Mouse (Mus musculus) midbrain, embryonic 16.5 days (tissue): ENCODE data around the gene Mettl23. TPM values are rescaled to one million over a fixed set of nuclear protein-coding genes. Genes with fewer than 3 reads are reported as not detected.

Source experiments
- ATAC-seq: fragments of 200-750 bp; cut with Nextera tagmentation; 2 replicates; pipeline ENCODE4 v1.8.0; 2017; ENCODE audit warnings: moderate TSS enrichment
- H3K27ac ChIP-seq: fragments of 300-500 bp; sonication (generic); 2 replicates; pipeline ENCODE4 v1.5.1; 2014; ENCODE audit warnings: mild to moderate bottlenecking, low read length, mixed read lengths
- H3K27me3 ChIP-seq: fragments of 300-500 bp; sonication (generic); 2 replicates; pipeline ENCODE4 v1.6.1; 2014; ENCODE audit warnings: low read depth, low read length, mixed read lengths; ENCODE audit not compliant: control insufficient read depth, insufficient read depth
- H3K36me3 ChIP-seq: fragments of 300-500 bp; sonication (generic); 2 replicates; pipeline ENCODE4 v1.6.1; 2014; ENCODE audit warnings: mild to moderate bottlenecking, low read length, moderate library complexity, mixed read lengths; ENCODE audit not compliant: control insufficient read depth, insufficient read depth
- H3K4me1 ChIP-seq: fragments of 300-500 bp; sonication (generic); 2 replicates; pipeline ENCODE4 v1.6.1; 2014; ENCODE audit warnings: mild to moderate bottlenecking, low read length, mixed read lengths; ENCODE audit not compliant: control insufficient read depth, insufficient read depth
- H3K4me2 ChIP-seq: fragments of 300-500 bp; sonication (generic); 2 replicates; pipeline ENCODE4 v1.6.1; 2014; ENCODE audit warnings: mild to moderate bottlenecking, low read length, mixed read lengths
- H3K4me3 ChIP-seq: fragments of 300-500 bp; sonication (generic); 2 replicates; pipeline ENCODE4 v1.5.1; 2014; ENCODE audit warnings: low read depth, mild to moderate bottlenecking, low read length, moderate library complexity, mixed read lengths
- H3K9ac ChIP-seq: fragments of 300-500 bp; sonication (generic); 2 replicates; pipeline ENCODE4 v1.6.1; 2014; ENCODE audit warnings: low read depth, low read length, mixed read lengths
- H3K9me3 ChIP-seq: fragments of 300-500 bp; sonication (generic); replicated peaks from 2 replicates; pipeline ENCODE4 v1.6.1; 2014; ENCODE audit warnings: mild to moderate bottlenecking, low read length, mixed read lengths; ENCODE audit not compliant: control insufficient read depth, poor library complexity, severe bottlenecking
- WGBS: fragments of 180-500 bp; shearing (Covaris S2); extraction: QIAGEN DNeasy Blood & Tissue Kit; methylation state at CpG from one replicate; pipeline ENCODE4 v1.1.7; 2014; 5-methylcytosine and 5-hydroxymethylcytosine counted together
- polyA plus RNA-seq: library from polyadenylated mRNA; unstranded; fragments of >200 nt; fragmentation: Nextera tagmentation; extraction: Ambion mirVana; gene quantifications from 2 replicates; pipeline ENCODE4 v1.2.1, GENCODE M21; 2015

Mettl23 gene
- polyA plus RNA-seq, 1 experiment from 2014 or later = 67.4 TPM

GRCm38 (mm10) chr11:116808811-116809395 is 34.2 kb upstream of the Mettl23 start:
- H3K4me3 ChIP-seq = no peak overlapping the region
- no peak overlapping the region for H3K27ac ChIP-seq
- no peaks in the 10 kb centered on the region for H3K36me3 ChIP-seq
- peaks cover 39% of the 10 kb centered on the region for H3K4me1 ChIP-seq
- 78% methylated on average over 11 of the region's 11 CpGs for WGBS
- no peaks in the 10 kb centered on the region for H3K27me3 ChIP-seq
- no peaks in the 10 kb centered on the region for H3K9me3 ChIP-seq
- H3K4me2 ChIP-seq = no peak overlapping the region
- no peak for ATAC-seq
- H3K9ac ChIP-seq = no peak overlapping the region

GRCm38 (mm10) chr11:116809520-116809919 is 33.6 kb upstream of the Mettl23 start:
- Histone ChIP-seq H3K4me1 (peaks cover 45% of the 10 kb centered on the region), H3K9ac (peak overlapping the region; percentile 49; the same call in 1 of the 2 replicates)
- 85% methylated on average over 8 of the region's 8 CpGs for WGBS

GRCm38 (mm10) chr11:116810528-116810927 is 32.5 kb upstream of the Mettl23 start:
- Histone ChIP-seq H3K9ac (peak overlapping the region; percentile 67), H3K4me2 (peak overlapping the region; percentile 62), H3K27ac (peak overlapping the region; percentile 96), H3K9me3 (no peaks in the 10 kb centered on the region), H3K4me1 (peaks cover 55% of the 10 kb centered on the region), H3K4me3 (peak overlapping the region; percentile 28; the same call in 1 of the 2 replicates), H3K36me3 (no peaks in the 10 kb centered on the region), H3K27me3 (no peaks in the 10 kb centered on the region)
- ATAC-seq = peak; percentile 40
- WGBS = 31% methylated on average over 11 of the region's 11 CpGs

More at GRCm38 (mm10) chr11:116809520-116809919, 33.6 kb upstream of the Mettl23 start:
- Histone ChIP-seq H3K27ac (peak overlapping the region; percentile 79; the same call in 1 of the 2 replicates), H3K4me3 (no peak overlapping the region), H3K4me2 (no peak overlapping the region), H3K36me3 (no peaks in the 10 kb centered on the region), H3K27me3 (no peaks in the 10 kb centered on the region), H3K9me3 (no peaks in the 10 kb centered on the region)
- no peak for ATAC-seq

GRCm38 (mm10) chr11:116810983-116811901 is 31.8 kb upstream of the Mettl23 start:
- peak; percentile 96 for ATAC-seq
- Histone ChIP-seq H3K4me1 (peaks cover 55% of the 10 kb centered on the region), H3K9ac (peak overlapping the region; percentile 67), H3K9me3 (no peaks in the 10 kb centered on the region), H3K27me3 (no peaks in the 10 kb centered on the region), H3K27ac (peak overlapping the region; percentile 96), H3K4me3 (peak overlapping the region; percentile 28), H3K36me3 (no peaks in the 10 kb centered on the region), H3K4me2 (peak overlapping the region; percentile 62)
- 2% methylated on average over 29 of the region's 32 CpGs for WGBS

GRCm38 (mm10) chr11:116812793-116813529 is 30.1 kb upstream of the Mettl23 start:
- Histone ChIP-seq H3K4me1 (peaks cover 50% of the 10 kb centered on the region), H3K9ac (peak overlapping the region; percentile 39; the same call in 1 of the 2 replicates)

GRCm38 (mm10) chr11:116813610-116814009 is 29.5 kb upstream of the Mettl23 start:
- Histone ChIP-seq H3K4me3 (no peak overlapping the region), H3K9ac (peak overlapping the region; percentile 52; the same call in 1 of the 2 replicates), H3K9me3 (no peaks in the 10 kb centered on the region), H3K4me1 (peaks cover 49% of the 10 kb centered on the region), H3K36me3 (no peaks in the 10 kb centered on the region), H3K27me3 (no peaks in the 10 kb centered on the region), H3K4me2 (no peak overlapping the region), H3K27ac (peak overlapping the region; percentile 96)
- no peak for ATAC-seq
- 58% methylated on average over 13 of the region's 13 CpGs for WGBS

More at GRCm38 (mm10) chr11:116812793-116813529, 30.1 kb upstream of the Mettl23 start:
- Histone ChIP-seq H3K27ac (peak overlapping the region; percentile 96), H3K36me3 (no peaks in the 10 kb centered on the region), H3K27me3 (no peaks in the 10 kb centered on the region), H3K4me3 (no peak overlapping the region), H3K4me2 (no peak overlapping the region), H3K9me3 (no peaks in the 10 kb centered on the region)
- ATAC-seq = no peak
- WGBS = 30% methylated on average over 21 of the region's 21 CpGs

- H3K4me2 ChIP-seq = peak overlapping the region; percentile 5; the same call in 1 of the 2 replicates
Measured at GRCm38 (mm10) chr11:116814076-116814883, 28.8 kb upstream of the Mettl23 start.

GRCm38 (mm10) chr11:116814884-116815415 is 28.1 kb upstream of the Mettl23 start:
- ATAC-seq = no peak
- Histone ChIP-seq H3K36me3 (no peaks in the 10 kb centered on the region), H3K4me3 (no peak overlapping the region), H3K27ac (peak overlapping the region; percentile 96), H3K9ac (peak overlapping the region; percentile 52), H3K4me1 (peaks cover 48% of the 10 kb centered on the region), H3K27me3 (no peaks in the 10 kb centered on the region), H3K4me2 (no peak overlapping the region; the same call in 1 of the 2 replicates), H3K9me3 (no peaks in the 10 kb centered on the region)
- 23% methylated on average over 7 of the region's 7 CpGs for WGBS

More at GRCm38 (mm10) chr11:116814076-116814883, 28.8 kb upstream of the Mettl23 start:
- 8% methylated on average over 20 of the region's 20 CpGs for WGBS
- no peaks in the 10 kb centered on the region for H3K27me3 ChIP-seq
- no peaks in the 10 kb centered on the region for H3K36me3 ChIP-seq
- H3K4me1 ChIP-seq = peaks cover 48% of the 10 kb centered on the region
- no peaks in the 10 kb centered on the region for H3K9me3 ChIP-seq
- no peak overlapping the region for H3K4me3 ChIP-seq
- peak overlapping the region; percentile 96 for H3K27ac ChIP-seq
- H3K9ac ChIP-seq = peak overlapping the region; percentile 52
- no peak for ATAC-seq
